Mouse (Mus musculus) small intestine, adult 2 months (tissue): ENCODE measurements around the gene Ccdc33.

Source experiments
- CTCF ChIP-seq: fragments of 200-500 bp; IDR thresholded peaks from 2 replicates; pipeline ENCODE4 v1.5.1; 2012; ENCODE audit warnings: low read depth, mild to moderate bottlenecking, control low read depth, inconsistent platforms, low read length, moderate library complexity, mixed read lengths; ENCODE audit not compliant: insufficient replicate concordance, insufficient read length; ENCODE audit errors: extremely low read depth
- POLR2A ChIP-seq: fragments of 200-500 bp; IDR thresholded peaks from 2 replicates; pipeline ENCODE4 v1.6.1; 2012; ENCODE audit warnings: low read depth, mild to moderate bottlenecking, control low read depth, inconsistent platforms, low read length, moderate library complexity

GRCm38 (mm10) chr9:58066731-58067095 lies 51.9 kb downstream of the Ccdc33 start:
- TF ChIP-seq CTCF, result no peak
- no peak for TF ChIP-seq POLR2A
